Mouse (Mus musculus): Measurements from ENCODE around the gene Hsd17b14. TPM values are rescaled to one million over a fixed set of nuclear protein-coding genes. Genes with fewer than 3 reads are reported as not detected.

The Hsd17b14 gene
- polyA plus RNA-seq, 1 experiment from 2014 or later = not detected

DNA sequence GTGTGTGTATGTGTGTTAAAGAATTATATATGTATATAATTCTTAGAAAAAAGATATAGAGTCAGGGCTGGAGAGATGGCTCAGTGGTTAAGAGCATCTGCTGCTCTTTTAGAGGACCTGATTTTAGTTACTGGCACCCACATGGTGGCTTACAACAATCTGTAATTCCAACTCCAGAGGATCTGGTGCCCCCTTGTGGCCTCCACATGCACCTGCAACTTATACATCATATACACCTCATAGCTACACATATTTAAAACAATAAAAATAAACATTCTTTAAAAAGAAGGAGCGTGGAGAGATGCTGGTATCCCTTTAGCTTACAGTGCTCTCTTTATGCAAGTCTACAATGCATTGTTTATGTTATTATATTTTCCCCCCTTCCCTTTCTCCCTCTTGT, 10.2 kb upstream of the Hsd17b14 start:
- Histone ChIP-seq H3K4me1 (replicated peaks; ENCODE audit: control insufficient read depth, insufficient read depth, low read length) (no peaks in the 10 kb centered on the region), H3K27me3 (ENCODE audit: control insufficient read depth, insufficient read depth, low read length) (no peaks in the 10 kb centered on the region), H3K9ac (no peak overlapping the region), H3K4me3 (replicated peaks; ENCODE audit: low read length) (no peak overlapping the region), H3K36me3 (replicated peaks; ENCODE audit: control insufficient read depth, insufficient read depth) (no peaks in the 10 kb centered on the region), H3K9me3 (ENCODE audit: control insufficient read depth, low read length) (no peaks in the 10 kb centered on the region), H3K27ac (no peak overlapping the region), H3K4me2 (replicated peaks) (no peak overlapping the region)
- no peak for DNase-seq (ENCODE audit: low spot score)
- whole genome bisulfite sequencing = 87% methylated on average over 1 of the region's 1 CpGs
- ATAC-seq (ENCODE audit: low FRiP score) = no peak

DNA sequence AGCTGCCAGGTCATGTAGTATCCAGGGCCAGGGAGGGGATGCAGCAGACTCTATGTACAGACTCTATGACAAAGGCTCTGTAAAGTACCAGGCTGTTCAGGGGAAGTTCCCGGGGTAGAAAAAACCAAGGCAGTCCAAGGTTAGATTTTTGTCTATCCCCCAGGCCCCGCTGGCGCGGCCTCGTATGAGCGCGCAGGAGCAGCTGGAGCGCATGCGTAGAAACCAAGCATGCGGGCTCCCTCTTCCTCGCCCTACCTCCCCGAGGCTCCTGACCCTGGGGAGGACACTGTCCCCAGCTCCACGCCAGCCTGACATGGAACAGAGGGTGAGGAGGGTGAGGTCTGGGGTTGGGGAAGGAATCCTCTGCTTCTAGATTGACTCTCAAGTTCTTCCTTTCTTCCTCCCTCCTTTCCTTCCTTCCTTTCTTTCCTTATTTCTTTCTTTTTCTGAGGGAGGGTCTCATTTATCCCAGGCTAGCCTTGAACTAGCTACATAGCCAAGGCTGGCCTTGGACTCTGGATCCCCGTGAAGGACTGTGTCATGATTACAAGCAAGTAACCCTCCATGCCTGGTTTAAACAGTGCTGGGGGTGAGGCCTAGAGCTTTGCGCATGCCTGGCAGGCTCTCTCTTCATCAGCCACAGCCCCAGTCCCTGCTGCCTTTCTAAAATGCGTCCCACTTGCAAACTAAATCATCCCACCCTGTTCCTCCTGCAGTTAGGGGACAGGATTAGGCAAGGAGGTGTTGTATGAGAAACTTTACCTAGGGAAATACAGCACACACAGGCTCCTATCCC, 4.9 kb upstream of the Hsd17b14 start:
- ATAC-seq (ENCODE audit: low FRiP score) (no peak), DNase-seq (ENCODE audit: low spot score) (no peak)

DNA sequence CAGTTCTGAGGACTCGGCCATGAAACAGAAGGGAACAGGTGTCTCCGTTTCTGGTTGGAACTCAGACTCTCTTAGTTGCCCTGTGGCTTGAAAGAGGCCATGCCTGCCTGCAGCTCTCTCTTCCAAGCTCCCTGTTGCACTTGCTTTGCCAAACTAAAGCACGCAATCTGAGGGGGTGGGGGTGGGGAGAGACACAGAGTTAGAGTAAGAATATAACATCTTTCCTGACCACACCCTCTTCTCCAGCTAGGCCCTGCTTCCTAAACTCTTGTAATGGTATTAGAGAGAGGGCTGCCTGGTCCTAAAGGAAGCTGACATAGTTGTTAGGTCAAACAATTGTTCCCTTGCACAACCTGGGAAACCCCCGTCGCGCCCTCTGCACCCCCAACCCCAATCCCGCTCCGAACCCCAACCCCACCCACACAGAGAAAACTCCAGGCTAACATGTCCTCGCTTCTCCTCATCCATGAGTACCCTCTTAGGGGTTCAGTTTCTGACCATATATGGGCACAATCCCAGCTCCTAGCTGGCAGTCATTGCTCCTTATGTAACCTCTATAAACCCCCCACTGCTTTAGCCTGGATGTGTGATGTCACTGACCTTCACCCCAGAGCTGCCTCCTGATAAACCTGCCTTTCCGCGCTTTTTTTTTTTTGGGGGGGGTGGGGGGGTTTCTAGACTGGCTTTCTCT, 3.7 kb upstream of the Hsd17b14 start:
- 79% methylated on average over 11 of the region's 11 CpGs for WGBS
- ATAC-seq (ENCODE audit: low FRiP score) (no peak), DNase-seq (ENCODE audit: low spot score) (no peak)
- H3K27me3 ChIP-seq (ENCODE audit: control insufficient read depth, insufficient read depth, low read length) = no peaks in the 10 kb centered on the region
- H3K9ac ChIP-seq = no peak overlapping the region
- no peak overlapping the region for H3K27ac ChIP-seq
- no peaks in the 10 kb centered on the region for H3K9me3 ChIP-seq (ENCODE audit: control insufficient read depth, low read length)
- no peaks in the 10 kb centered on the region for H3K36me3 ChIP-seq (replicated peaks; ENCODE audit: control insufficient read depth, insufficient read depth)
- no peak overlapping the region for H3K4me3 ChIP-seq (replicated peaks; ENCODE audit: low read length)
- no peaks in the 10 kb centered on the region for H3K4me1 ChIP-seq (replicated peaks; ENCODE audit: control insufficient read depth, insufficient read depth, low read length)
- no peak overlapping the region for H3K4me2 ChIP-seq (replicated peaks)

More for the DNA sequence above, 4.9 kb upstream of the Hsd17b14 start:
- Histone ChIP-seq H3K9ac (no peak overlapping the region), H3K4me2 (replicated peaks) (no peak overlapping the region), H3K4me1 (replicated peaks; ENCODE audit: control insufficient read depth, insufficient read depth, low read length) (no peaks in the 10 kb centered on the region), H3K27me3 (ENCODE audit: control insufficient read depth, insufficient read depth, low read length) (no peaks in the 10 kb centered on the region), H3K36me3 (replicated peaks; ENCODE audit: control insufficient read depth, insufficient read depth) (no peaks in the 10 kb centered on the region), H3K4me3 (replicated peaks; ENCODE audit: low read length) (no peak overlapping the region), H3K27ac (no peak overlapping the region), H3K9me3 (ENCODE audit: control insufficient read depth, low read length) (no peaks in the 10 kb centered on the region)
- WGBS = 87% methylated on average over 16 of the region's 16 CpGs

DNA sequence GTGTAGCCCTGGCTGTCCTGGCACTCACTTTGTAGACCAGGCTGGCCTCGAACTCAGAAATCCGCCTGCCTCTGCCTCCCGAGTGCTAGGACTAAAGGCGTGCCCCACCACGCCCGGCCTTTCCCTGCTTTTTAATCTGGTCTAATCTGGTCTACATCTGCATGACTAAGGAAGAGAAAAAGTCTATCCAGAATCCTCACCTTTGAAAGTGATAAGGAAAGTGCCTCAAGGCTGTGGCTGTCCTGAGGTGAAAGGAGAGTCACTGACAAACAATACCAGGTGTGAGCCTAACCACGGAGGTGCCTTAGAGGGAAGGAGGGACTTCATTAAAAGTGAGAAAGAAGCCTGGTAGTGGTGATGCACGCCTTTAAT, 3.2 kb upstream of the Hsd17b14 start:
- 87% methylated on average over 8 of the region's 8 CpGs for WGBS
- Histone ChIP-seq H3K9ac (no peak overlapping the region), H3K4me1 (replicated peaks; ENCODE audit: control insufficient read depth, insufficient read depth, low read length) (no peaks in the 10 kb centered on the region), H3K27ac (no peak overlapping the region), H3K36me3 (replicated peaks; ENCODE audit: control insufficient read depth, insufficient read depth) (no peaks in the 10 kb centered on the region), H3K4me3 (replicated peaks; ENCODE audit: low read length) (no peak overlapping the region), H3K4me2 (replicated peaks) (no peak overlapping the region), H3K9me3 (ENCODE audit: control insufficient read depth, low read length) (no peaks in the 10 kb centered on the region), H3K27me3 (ENCODE audit: control insufficient read depth, insufficient read depth, low read length) (no peaks in the 10 kb centered on the region)
- DNase-seq (ENCODE audit: low spot score) (no peak), ATAC-seq (ENCODE audit: low FRiP score) (no peak)

DNA sequence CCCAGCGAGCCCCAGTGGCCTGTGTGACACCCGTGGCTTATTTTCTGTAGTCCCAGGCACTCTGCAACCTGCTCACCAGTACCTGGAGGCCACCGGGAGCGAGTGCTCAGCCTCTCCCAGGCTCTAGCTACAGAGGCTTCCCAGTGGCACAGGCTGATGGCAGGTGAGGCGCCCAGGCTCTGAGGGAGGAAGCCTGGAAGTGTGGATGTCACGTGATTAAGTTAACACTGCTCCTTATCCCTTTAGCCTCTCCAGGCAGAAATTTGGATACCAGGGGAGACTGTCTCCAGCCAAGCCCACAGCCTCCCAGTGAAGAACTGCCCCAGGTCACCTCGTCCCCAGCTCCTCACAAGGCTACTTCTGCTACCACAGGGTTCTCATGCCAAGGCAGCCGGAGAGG, 1.2 kb upstream of the Hsd17b14 start:
- DNase-seq (ENCODE audit: low spot score) = no peak
- H3K9ac ChIP-seq = no peak overlapping the region
- no peaks in the 10 kb centered on the region for H3K27me3 ChIP-seq (ENCODE audit: control insufficient read depth, insufficient read depth, low read length)
- no peak overlapping the region for H3K4me2 ChIP-seq (replicated peaks)
- H3K4me1 ChIP-seq (replicated peaks; ENCODE audit: control insufficient read depth, insufficient read depth, low read length) = no peaks in the 10 kb centered on the region
- WGBS = 62% methylated on average over 8 of the region's 8 CpGs
- ATAC-seq (ENCODE audit: low FRiP score) = no peak
- no peak overlapping the region for H3K4me3 ChIP-seq (replicated peaks; ENCODE audit: low read length)
- H3K36me3 ChIP-seq (replicated peaks; ENCODE audit: control insufficient read depth, insufficient read depth) = no peaks in the 10 kb centered on the region
- H3K9me3 ChIP-seq (ENCODE audit: control insufficient read depth, low read length) = no peaks in the 10 kb centered on the region
- no peak overlapping the region for H3K27ac ChIP-seq

DNA sequence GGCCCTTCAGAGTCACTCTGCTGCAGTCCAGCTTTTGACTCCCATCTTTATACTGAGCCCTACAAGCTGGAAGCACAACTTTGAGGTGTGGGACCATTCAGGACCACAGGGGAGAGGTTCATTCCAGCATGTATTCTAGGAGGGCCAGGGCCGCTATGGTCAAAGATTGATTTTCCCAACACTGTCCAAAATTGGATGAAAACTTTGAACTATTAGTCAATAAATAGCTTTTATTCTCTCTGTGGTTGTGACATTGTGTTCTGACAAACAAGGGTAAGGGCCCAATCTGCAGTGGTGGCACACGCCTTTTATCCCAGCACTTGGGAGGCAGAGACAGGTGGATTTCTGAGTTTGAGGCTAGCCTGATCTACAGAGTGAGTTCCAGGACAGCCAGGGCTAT, 703 bp upstream of the Hsd17b14 start:
- Histone ChIP-seq H3K27ac (no peak overlapping the region), H3K9ac (no peak overlapping the region), H3K36me3 (replicated peaks; ENCODE audit: control insufficient read depth, insufficient read depth) (no peaks in the 10 kb centered on the region), H3K9me3 (ENCODE audit: control insufficient read depth, low read length) (no peaks in the 10 kb centered on the region), H3K4me3 (replicated peaks; ENCODE audit: low read length) (no peak overlapping the region), H3K27me3 (ENCODE audit: control insufficient read depth, insufficient read depth, low read length) (no peaks in the 10 kb centered on the region), H3K4me1 (replicated peaks; ENCODE audit: control insufficient read depth, insufficient read depth, low read length) (no peaks in the 10 kb centered on the region), H3K4me2 (replicated peaks) (no peak overlapping the region)
- ATAC-seq (ENCODE audit: low FRiP score) (no peak), DNase-seq (ENCODE audit: low spot score) (no peak)
- 95% methylated on average over 2 of the region's 2 CpGs for WGBS

DNA sequence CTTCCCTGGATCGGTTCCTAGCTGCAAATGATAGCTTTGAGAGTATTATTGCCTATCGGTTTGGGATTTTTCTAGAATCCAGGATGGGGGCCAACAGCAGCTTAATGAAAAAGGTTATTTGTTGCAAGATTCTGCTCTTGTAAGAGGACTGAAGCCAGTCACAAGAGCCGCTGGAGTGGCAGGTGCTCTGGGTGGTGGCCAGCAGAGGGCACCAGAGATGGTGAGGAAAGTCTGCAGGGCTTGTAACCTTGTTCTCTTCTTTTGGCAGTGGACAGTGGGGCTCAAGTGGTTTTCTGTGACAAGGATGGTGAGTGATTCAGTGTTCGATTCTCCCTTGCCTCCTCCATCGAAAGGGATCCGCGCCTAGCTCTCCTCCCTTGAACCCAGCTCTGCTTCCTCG, 1.1 kb downstream of the Hsd17b14 start:
- H3K27ac ChIP-seq = no peak overlapping the region
- ATAC-seq (ENCODE audit: low FRiP score) (no peak), DNase-seq (ENCODE audit: low spot score) (peak; percentile 78)
- H3K9me3 ChIP-seq (ENCODE audit: control insufficient read depth, low read length) = no peaks in the 10 kb centered on the region
- no peak overlapping the region for H3K4me2 ChIP-seq (replicated peaks)
- H3K9ac ChIP-seq = no peak overlapping the region
- no peaks in the 10 kb centered on the region for H3K36me3 ChIP-seq (replicated peaks; ENCODE audit: control insufficient read depth, insufficient read depth)
- WGBS = 24% methylated on average over 8 of the region's 8 CpGs
- no peaks in the 10 kb centered on the region for H3K4me1 ChIP-seq (replicated peaks; ENCODE audit: control insufficient read depth, insufficient read depth, low read length)
- H3K4me3 ChIP-seq (replicated peaks; ENCODE audit: low read length) = no peak overlapping the region
- H3K27me3 ChIP-seq (ENCODE audit: control insufficient read depth, insufficient read depth, low read length) = no peaks in the 10 kb centered on the region

DNA sequence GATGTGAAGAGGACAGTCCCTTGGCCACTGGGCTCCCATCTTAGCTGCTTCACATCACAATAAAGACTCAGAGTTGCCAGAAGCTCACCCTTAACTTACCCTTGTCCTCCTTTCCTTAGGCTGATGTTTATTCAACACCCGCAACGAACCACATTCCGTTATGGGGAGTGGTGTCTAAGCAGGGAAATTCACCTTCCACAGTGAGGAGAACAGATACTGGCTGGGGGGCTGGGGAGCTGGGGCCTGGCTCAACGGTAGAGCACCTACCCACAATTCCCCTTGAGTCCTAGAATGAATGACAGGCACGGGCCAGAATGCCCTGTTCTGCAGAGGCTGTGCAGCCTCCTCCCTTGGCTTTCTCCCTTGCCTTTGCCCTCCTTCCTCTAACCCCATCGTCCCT, 4.2 kb downstream of the Hsd17b14 start:
- no peak for ATAC-seq (ENCODE audit: low FRiP score)
- WGBS = 63% methylated on average over 6 of the region's 6 CpGs

DNA sequence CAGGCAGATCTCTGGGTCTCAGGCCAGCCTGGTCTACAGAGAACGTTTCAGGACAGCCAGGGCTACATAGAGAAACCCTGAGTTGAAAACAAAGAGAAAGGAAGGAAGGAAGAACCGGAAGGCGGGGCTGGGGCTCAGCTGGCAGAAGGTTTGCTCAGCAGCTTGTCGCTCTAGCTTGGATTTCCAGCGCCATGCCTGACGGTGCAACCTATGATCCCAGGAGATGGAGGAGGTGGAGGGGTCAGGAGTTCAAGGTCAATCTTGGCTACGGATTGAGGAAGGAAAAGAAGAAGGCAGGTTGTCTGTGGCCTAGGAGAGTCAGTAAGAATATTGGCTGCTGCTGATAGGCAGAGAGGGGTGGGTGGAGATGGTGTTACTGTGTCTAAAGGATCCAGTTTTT, 5.5 kb downstream of the Hsd17b14 start:
- 81% methylated on average over 7 of the region's 7 CpGs for WGBS
- H3K9ac ChIP-seq = no peak overlapping the region
- ATAC-seq (ENCODE audit: low FRiP score) = no peak

More for the DNA sequence above, 4.2 kb downstream of the Hsd17b14 start:
- no peaks in the 10 kb centered on the region for H3K36me3 ChIP-seq (replicated peaks; ENCODE audit: control insufficient read depth, insufficient read depth)
- H3K4me3 ChIP-seq (replicated peaks; ENCODE audit: low read length) = no peak overlapping the region
- H3K27me3 ChIP-seq (ENCODE audit: control insufficient read depth, insufficient read depth, low read length) = no peaks in the 10 kb centered on the region
- no peak overlapping the region for H3K27ac ChIP-seq
- DNase-seq (ENCODE audit: low spot score) = no peak
- H3K4me1 ChIP-seq (replicated peaks; ENCODE audit: control insufficient read depth, insufficient read depth, low read length) = 0 out of 2 replicates have a peak, but pooled peaks cover 2% of the 10 kb centered on the region
- H3K4me2 ChIP-seq (replicated peaks) = no peak overlapping the region
- H3K9ac ChIP-seq = no peak overlapping the region
- H3K9me3 ChIP-seq (ENCODE audit: control insufficient read depth, low read length) = no peaks in the 10 kb centered on the region

More for the DNA sequence above, 5.5 kb downstream of the Hsd17b14 start:
- Histone ChIP-seq H3K4me3 (replicated peaks; ENCODE audit: low read length) (no peak overlapping the region), H3K36me3 (replicated peaks; ENCODE audit: control insufficient read depth, insufficient read depth) (no peaks in the 10 kb centered on the region), H3K4me2 (replicated peaks) (no peak overlapping the region), H3K9me3 (ENCODE audit: control insufficient read depth, low read length) (no peaks in the 10 kb centered on the region), H3K27ac (no peak overlapping the region), H3K27me3 (ENCODE audit: control insufficient read depth, insufficient read depth, low read length) (no peaks in the 10 kb centered on the region), H3K4me1 (replicated peaks; ENCODE audit: control insufficient read depth, insufficient read depth, low read length) (0 out of 2 replicates have a peak, but pooled peaks cover 2% of the 10 kb centered on the region)
- DNase-seq (ENCODE audit: low spot score) = no peak
